In genomic region chr4:45965737-45966447, GRCm38 (mm10) we compare ENCODE assay signal across 8 mouse cellular contexts. TPM values are rescaled to one million over a fixed set of nuclear protein-coding genes. Genes with fewer than 3 reads are reported as not detected.
DNase-seq lines count a peak whose midpoint lies in the region; ATAC-seq and TF ChIP-seq lines count a peak whose summit lies in the region.

No protein-coding gene starts in this region.

- 20% methylated on average over 13 of the region's 13 CpGs for WGBS in lung, embryonic 14.5 days
- WGBS in hindbrain, embryonic 11.5 days, result 51% methylated on average over 13 of the region's 13 CpGs
- 39% methylated on average over 13 of the region's 13 CpGs for WGBS in midbrain, embryonic 13.5 days

- DNase-seq in brain, embryonic 14.5 days (ENCODE audit: low read depth), result peak; percentile 6
- DNase-seq in gastrocnemius, postnatal 25 days, result peak; percentile 32
- DNase-seq in kidney, adult 8-10 months, result peak; percentile 65 to 70
- peak; percentile 66 for DNase-seq in lung, embryonic 14.5 days
- no peak for DNase-seq in cerebellum, adult 8-10 months
- no peak for DNase-seq in thymus, postnatal 25 days
- DNase-seq in hindbrain, embryonic 11.5 days (ENCODE audit: low spot score), result no peak

- H3K27ac ChIP-seq in lung, embryonic 14.5 days (ENCODE audit: low read depth), result peak overlapping the region; percentile 56
- no peak overlapping the region for H3K27ac ChIP-seq in hindbrain, embryonic 11.5 days (ENCODE audit: low read depth, low read length)
- H3K27ac ChIP-seq in midbrain, embryonic 13.5 days, result no peak overlapping the region

- ATAC-seq in lung, embryonic 14.5 days (ENCODE audit: insufficient read depth), result peak; percentile 73
- no peak for ATAC-seq in hindbrain, embryonic 11.5 days (ENCODE audit: low FRiP score)
- no peak for ATAC-seq in midbrain, embryonic 13.5 days

- H3K4me2 ChIP-seq in lung, embryonic 14.5 days, result peak overlapping the region; percentile 31
- no peak overlapping the region for H3K4me2 ChIP-seq in hindbrain, embryonic 11.5 days (replicated peaks; ENCODE audit: low read depth, low read length)
- H3K4me2 ChIP-seq in midbrain, embryonic 13.5 days (replicated peaks), result no peak overlapping the region

- no peak for TF ChIP-seq POLR2A in brain, embryonic 14.5 days (IDR thresholded peaks at IDR 0.05; ENCODE audit: borderline replicate concordance, extremely low read depth, insufficient read depth, insufficient read length, poor library complexity, severe bottlenecking)

- no peak for TF ChIP-seq CTCF in brain, embryonic 14.5 days (IDR thresholded peaks at IDR 0.05; ENCODE audit: borderline replicate concordance, extremely low read depth, insufficient read depth, insufficient read length)
- no peak for TF ChIP-seq CTCF in lung, embryonic 14.5 days (IDR thresholded peaks at IDR 0.05; ENCODE audit: low read depth)

- no peaks in the 10 kb centered on the region for H3K4me1 ChIP-seq in lung, embryonic 14.5 days (ENCODE audit: insufficient read depth)
- H3K4me1 ChIP-seq in hindbrain, embryonic 11.5 days (replicated peaks; ENCODE audit: control insufficient read depth, insufficient read depth, low read length), result peaks cover 6% of the 10 kb centered on the region
- H3K4me1 ChIP-seq in midbrain, embryonic 13.5 days (replicated peaks), result peaks cover 25% of the 10 kb centered on the region

- H3K4me3 ChIP-seq in lung, embryonic 14.5 days (ENCODE audit: low read depth, low read length), result no peak overlapping the region; the same call in 1 of the 2 replicates
- no peak overlapping the region for H3K4me3 ChIP-seq in hindbrain, embryonic 11.5 days (ENCODE audit: low read depth, low read length)
- no peak overlapping the region for H3K4me3 ChIP-seq in midbrain, embryonic 13.5 days (replicated peaks)

- H3K9me3 ChIP-seq in lung, embryonic 14.5 days (ENCODE audit: low read depth, low read length), result no peaks in the 10 kb centered on the region
- no peaks in the 10 kb centered on the region for H3K9me3 ChIP-seq in hindbrain, embryonic 11.5 days (ENCODE audit: control insufficient read depth, low read length)
- no peaks in the 10 kb centered on the region for H3K9me3 ChIP-seq in midbrain, embryonic 13.5 days

- H3K27me3 ChIP-seq in lung, embryonic 14.5 days (ENCODE audit: insufficient read depth, low read length), result no peaks in the 10 kb centered on the region
- H3K27me3 ChIP-seq in hindbrain, embryonic 11.5 days (ENCODE audit: control insufficient read depth, insufficient read depth, low read length), result no peaks in the 10 kb centered on the region
- peaks cover 16% of the 10 kb centered on the region for H3K27me3 ChIP-seq in midbrain, embryonic 13.5 days

- no peak overlapping the region for H3K9ac ChIP-seq in lung, embryonic 14.5 days
- H3K9ac ChIP-seq in hindbrain, embryonic 11.5 days (ENCODE audit: low read depth, low read length), result no peak overlapping the region
- no peak overlapping the region for H3K9ac ChIP-seq in midbrain, embryonic 13.5 days (replicated peaks)

- no peaks in the 10 kb centered on the region for H3K36me3 ChIP-seq in lung, embryonic 14.5 days (ENCODE audit: insufficient read depth)
- no peaks in the 10 kb centered on the region for H3K36me3 ChIP-seq in hindbrain, embryonic 11.5 days (ENCODE audit: control insufficient read depth, insufficient read depth, low read length)
- no peaks in the 10 kb centered on the region for H3K36me3 ChIP-seq in midbrain, embryonic 13.5 days

RNA-seq across cellular contexts. Expression of gene Tdrd7, which starts 0.8 kb away (rescaled TPM):
- polyA plus RNA-seq in brain, embryonic 14.5 days (2012; rRNA removed), result 16.5 and 22.7 TPM in 2 replicates
- total RNA-seq in gastrocnemius, postnatal 25 days (2021), result 1 to 10 TPM; 9.1 to 9.4 TPM
- 15.8 and 17.0 TPM in 2 replicates for polyA plus RNA-seq in lung, embryonic 14.5 days (2014; fragmentation: Nextera tagmentation; extraction: Ambion mirVana)
- polyA plus RNA-seq in hindbrain, embryonic 11.5 days (2014; fragmentation: Nextera tagmentation; extraction: Ambion mirVana), result 11.7 and 12.1 TPM in 2 replicates
- 15.4 and 15.7 TPM in 2 replicates for polyA plus RNA-seq in midbrain, embryonic 13.5 days (2015; fragmentation: Nextera tagmentation; extraction: Ambion mirVana)

Comparison
In these comparisons a context has a peak if more than half of its experiments do, and no peak if none do; other contexts are left out.
1. DNase-seq: peak in brain, embryonic 14.5 days (single experiment), gastrocnemius, postnatal 25 days (single experiment), kidney, adult 8-10 months (2 of 2) and lung, embryonic 14.5 days (single experiment); none in cerebellum, adult 8-10 months (single experiment), thymus, postnatal 25 days (single experiment) and hindbrain, embryonic 11.5 days (single experiment).